ENCODE assay signal across 28 mouse cellular contexts in the genomic region with DNA sequence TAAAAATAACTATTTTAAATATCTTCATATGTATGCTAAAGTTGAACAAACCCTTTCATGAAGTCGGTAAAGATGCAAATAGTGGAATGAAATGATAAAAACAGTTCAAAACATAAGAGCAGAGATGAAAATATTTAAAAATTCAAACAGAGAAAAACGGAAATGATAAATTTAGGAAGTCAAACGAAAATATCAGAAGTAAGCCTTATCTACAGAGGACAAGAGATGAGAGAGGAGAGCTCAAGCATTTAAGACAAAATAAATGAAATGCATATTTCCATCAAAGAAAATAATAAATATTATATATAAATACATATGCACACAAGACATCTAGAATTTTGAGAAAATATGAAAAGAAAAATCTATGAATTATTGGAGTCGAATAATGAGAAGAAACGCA.
"Had no signal": no experiment of that assay in that cellular context is flagged by ENCODE, and none has a peak within 500 bp of the region (broad histone marks: within the 10 kb centered on the region; RNA-seq: fewer than 3 reads in every experiment).

No protein-coding gene starts in this region.

- H3K4me3 ChIP-seq: limb, embryonic 10.5 days; limb, embryonic 12.5 days; limb, embryonic 13.5 days; limb, embryonic 15.5 days; liver, embryonic 12.5 days; liver, embryonic 13.5 days; liver, embryonic 15.5 days; lung, embryonic 15.5 days; megakaryocyte, embryonic 14.5 days; midbrain, embryonic 10.5 days; midbrain, embryonic 12.5 days; midbrain, embryonic 13.5 days; midbrain, embryonic 15.5 days; myocyte; neural tube, embryonic 12.5 days had no signal

- H3K9me3 ChIP-seq: limb, embryonic 10.5 days; limb, embryonic 12.5 days; limb, embryonic 13.5 days; limb, embryonic 15.5 days; liver, embryonic 12.5 days; liver, embryonic 13.5 days; liver, embryonic 15.5 days; lung, embryonic 15.5 days; megakaryocyte, embryonic 14.5 days; midbrain, embryonic 10.5 days; midbrain, embryonic 12.5 days; midbrain, embryonic 13.5 days; midbrain, embryonic 15.5 days; neural tube, embryonic 12.5 days had no signal

- H3K27ac ChIP-seq: limb, embryonic 10.5 days; limb, embryonic 12.5 days; limb, embryonic 13.5 days; limb, embryonic 15.5 days; liver, embryonic 12.5 days; liver, embryonic 13.5 days; liver, embryonic 14.5 days; liver, embryonic 15.5 days; lung, embryonic 15.5 days; macrophage; midbrain, embryonic 10.5 days; midbrain, embryonic 12.5 days; midbrain, embryonic 13.5 days; midbrain, embryonic 15.5 days; neural tube, embryonic 12.5 days had no signal

- H3K9ac ChIP-seq: limb, embryonic 12.5 days; limb, embryonic 13.5 days; limb, embryonic 15.5 days; liver, embryonic 12.5 days; liver, embryonic 13.5 days; liver, embryonic 14.5 days; liver, embryonic 15.5 days; liver, postnatal 0 days; lung, embryonic 14.5 days; lung, embryonic 15.5 days; midbrain, embryonic 12.5 days; midbrain, embryonic 13.5 days; midbrain, embryonic 15.5 days; neural tube, embryonic 12.5 days had no signal

- DNase-seq: left cerebral cortex, postnatal 4 days; liver; liver, embryonic 13.5 days; liver, postnatal 0 days; lung, adult 18-20 months; lung, adult 2 months; lung, embryonic 14.5 days; lung, postnatal 10 days; lung, postnatal 14 days; lung, postnatal 36 days; lung, postnatal 4 days; midbrain, embryonic 14.5 days had no signal

- H3K36me3 ChIP-seq: limb, embryonic 10.5 days; limb, embryonic 12.5 days; limb, embryonic 13.5 days; limb, embryonic 15.5 days; liver, embryonic 12.5 days; liver, embryonic 13.5 days; liver, embryonic 15.5 days; lung, embryonic 15.5 days; midbrain, embryonic 10.5 days; midbrain, embryonic 12.5 days; midbrain, embryonic 13.5 days; midbrain, embryonic 15.5 days; neural tube, embryonic 12.5 days had no signal

- H3K4me1 ChIP-seq: limb, embryonic 10.5 days; limb, embryonic 12.5 days; limb, embryonic 13.5 days; limb, embryonic 15.5 days; liver, embryonic 12.5 days; liver, embryonic 13.5 days; liver, embryonic 15.5 days; lung, embryonic 15.5 days; megakaryocyte, embryonic 14.5 days; midbrain, embryonic 10.5 days; midbrain, embryonic 12.5 days; midbrain, embryonic 13.5 days; midbrain, embryonic 15.5 days; neural tube, embryonic 12.5 days had no signal

- H3K27me3 ChIP-seq: limb, embryonic 12.5 days; limb, embryonic 13.5 days; limb, embryonic 15.5 days; liver, embryonic 12.5 days; liver, embryonic 13.5 days; liver, embryonic 15.5 days; lung, embryonic 15.5 days; megakaryocyte, embryonic 14.5 days; midbrain, embryonic 12.5 days; midbrain, embryonic 13.5 days; midbrain, embryonic 15.5 days; neural tube, embryonic 12.5 days had no signal
